Mouse (Mus musculus) heart, postnatal 0 days (tissue): ENCODE results near the gene Dus4l.

Experiments
- CTCF ChIP-seq: IDR thresholded peaks from 2 replicates; pipeline ENCODE4 v1.5.1; 2016; ENCODE audit warnings: antibody characterized with exemption, control low read depth, low read depth
- EP300 ChIP-seq: IDR thresholded peaks from 2 replicates; pipeline ENCODE4 v1.6.1; 2016; ENCODE audit warnings: antibody characterized with exemption, low read depth

- no peak for TF ChIP-seq CTCF
- TF ChIP-seq EP300 = no peak
Measured at GRCm38 (mm10) chr12:31654197-31654964, at the start of gene Dus4l, which contains the start of gene Cog5.
